Mouse (Mus musculus): Measurements from ENCODE around the gene Ccl5.

Gene Ccl5

GRCm38 (mm10) chr11:83536831-83537230 lies 6.5 kb upstream of the Ccl5 start:
- DNase-seq: no peak

GRCm38 (mm10) chr11:83534609-83535423 lies 4.5 kb upstream of the Ccl5 start:
- peak; percentile 60 for DNase-seq

GRCm38 (mm10) chr11:83534143-83534542 lies 3.8 kb upstream of the Ccl5 start:
- no peak for DNase-seq

- DNase-seq: no peak
Observed at GRCm38 (mm10) chr11:83533192-83533591, 2.9 kb upstream of the Ccl5 start.

- DNase-seq: peak; percentile 14
Observed at GRCm38 (mm10) chr11:83529024-83529423, 1.3 kb downstream of the Ccl5 start.

- DNase-seq: no peak
Observed at GRCm38 (mm10) chr11:83522075-83522474, 8.2 kb downstream of the Ccl5 start, which contains the start of gene Heatr9. Gene Heatr9 (minus strand): TSS chr11:83522175.

- no peak for DNase-seq
Observed at GRCm38 (mm10) chr11:83518371-83518770, 11.9 kb downstream of the Ccl5 start.

- DNase-seq: no peak
Observed at GRCm38 (mm10) chr11:83517153-83517552, 13.2 kb downstream of the Ccl5 start.

GRCm38 (mm10) chr11:83509521-83509920 lies 20.8 kb downstream of the Ccl5 start:
- DNase-seq: no peak

- DNase-seq: no peak
Observed at GRCm38 (mm10) chr11:83504308-83504707, 26.0 kb downstream of the Ccl5 start.

- no peak for DNase-seq
Observed at GRCm38 (mm10) chr11:83495571-83495970, 34.7 kb downstream of the Ccl5 start.

- no peak for DNase-seq
Observed at GRCm38 (mm10) chr11:83491488-83491887, 38.8 kb downstream of the Ccl5 start.

Data from right cerebral cortex, postnatal 25 days (tissue).